Mouse (Mus musculus) layer of hippocampus, adult 2 months (tissue): ENCODE results near the gene Trappc3. TPM values are rescaled to one million over a fixed set of nuclear protein-coding genes. Genes with fewer than 3 reads are reported as not detected.

ENCODE experiments used
- DNase-seq, 2 experiments: peaks; one replicate each; pipeline ENCODE4 v3.0.0; 2022; ENCODE audit warnings: low spot score in 2 of 2
- H3K27ac ChIP-seq: fragments of 200-600 bp; 2 replicates; pipeline ENCODE4 v1.8.1; 2022
- H3K4me3 ChIP-seq: fragments of 200-600 bp; 2 replicates; pipeline ENCODE4 v1.8.1; 2022; ENCODE audit warnings: mild to moderate bottlenecking
- CTCF ChIP-seq: fragments of 200-600 bp; conservative IDR thresholded peaks from 2 replicates; pipeline ENCODE4 v1.8.1; 2022; ENCODE audit warnings: antibody characterized with exemption, mild to moderate bottlenecking, moderate library complexity
- total RNA-seq, 2 experiments: library from RNA; stranded (reverse); gene quantifications; 2 replicates each; pipeline ENCODE4 v1.2.3; 2021

Gene Trappc3
- total RNA-seq, 2 experiments from 2014 or later, result 85.4 to 90.5 TPM

DNA sequence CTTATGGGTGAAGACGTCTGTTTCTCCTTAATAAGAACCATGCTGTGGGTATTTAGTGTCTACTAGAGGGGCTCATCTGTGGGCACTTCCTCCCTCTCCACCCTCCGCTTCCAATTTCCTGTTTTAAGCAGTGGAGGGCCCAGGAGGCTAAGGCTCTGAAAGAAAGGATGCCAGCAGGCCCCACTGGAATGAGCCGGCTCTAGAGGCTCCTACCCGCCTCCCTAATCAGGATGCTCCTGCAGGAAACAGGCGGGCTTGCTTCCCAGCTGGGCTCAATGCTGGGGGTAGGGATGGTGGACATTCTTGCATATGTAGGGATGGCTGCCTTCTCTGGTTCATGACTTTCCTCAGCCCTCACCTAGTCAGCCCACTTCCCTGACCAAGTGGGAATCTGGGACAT, 51.1 kb downstream of the Trappc3 start:
- no peak overlapping the region for H3K27ac ChIP-seq

DNA sequence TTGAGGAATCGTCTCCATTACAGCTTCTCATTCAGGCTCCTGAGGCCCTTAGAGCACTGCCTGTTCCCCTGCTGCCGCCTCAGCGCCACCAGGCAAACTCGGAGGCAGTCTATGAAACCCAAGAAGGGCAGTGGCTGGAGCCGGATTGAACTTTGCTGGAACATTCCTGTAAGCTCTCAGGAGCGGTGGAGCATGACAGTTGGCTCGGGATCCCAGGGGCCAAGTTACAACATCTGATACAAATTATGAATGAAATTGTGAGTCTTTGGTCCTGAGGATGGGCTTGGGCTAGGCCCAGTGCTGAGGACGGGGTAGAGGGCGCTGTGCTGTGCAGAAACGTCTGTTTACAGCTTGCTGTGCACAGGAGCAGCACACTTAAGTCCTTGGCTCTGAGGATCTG, 52.3 kb downstream of the Trappc3 start:
- TF ChIP-seq CTCF, result no peak
- no peak overlapping the region for H3K27ac ChIP-seq

More for the DNA sequence above, 51.1 kb downstream of the Trappc3 start:
- no peak for TF ChIP-seq CTCF
- no peak overlapping the region for H3K4me3 ChIP-seq
- DNase-seq, result no peak

DNA sequence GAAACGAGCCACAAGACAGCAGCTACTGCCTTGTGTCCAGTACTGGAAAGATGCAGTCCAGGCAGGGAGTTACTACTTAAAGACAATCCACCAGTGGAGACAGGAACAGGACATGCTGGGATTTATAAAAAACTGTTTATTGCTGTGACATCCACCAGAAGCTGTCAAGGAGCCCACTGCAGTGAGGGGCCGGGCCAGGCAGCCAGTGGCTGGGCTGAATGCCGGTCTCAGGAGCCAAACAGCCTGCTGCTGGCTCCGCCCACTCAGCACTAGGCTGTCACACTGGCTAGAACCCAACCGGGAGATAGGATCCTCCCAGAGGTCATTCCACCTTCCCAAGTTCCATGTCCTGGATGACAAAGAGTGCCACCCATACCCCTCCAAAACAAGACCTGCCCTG, 53.8 kb downstream of the Trappc3 start:
- no peak for TF ChIP-seq CTCF
- Histone ChIP-seq H3K27ac (peak overlapping the region; percentile 59), H3K4me3 (no peak overlapping the region)
- DNase-seq, result no peak

More for the DNA sequence above, 52.3 kb downstream of the Trappc3 start:
- DNase-seq, result no peak
- no peak overlapping the region for H3K4me3 ChIP-seq

DNA sequence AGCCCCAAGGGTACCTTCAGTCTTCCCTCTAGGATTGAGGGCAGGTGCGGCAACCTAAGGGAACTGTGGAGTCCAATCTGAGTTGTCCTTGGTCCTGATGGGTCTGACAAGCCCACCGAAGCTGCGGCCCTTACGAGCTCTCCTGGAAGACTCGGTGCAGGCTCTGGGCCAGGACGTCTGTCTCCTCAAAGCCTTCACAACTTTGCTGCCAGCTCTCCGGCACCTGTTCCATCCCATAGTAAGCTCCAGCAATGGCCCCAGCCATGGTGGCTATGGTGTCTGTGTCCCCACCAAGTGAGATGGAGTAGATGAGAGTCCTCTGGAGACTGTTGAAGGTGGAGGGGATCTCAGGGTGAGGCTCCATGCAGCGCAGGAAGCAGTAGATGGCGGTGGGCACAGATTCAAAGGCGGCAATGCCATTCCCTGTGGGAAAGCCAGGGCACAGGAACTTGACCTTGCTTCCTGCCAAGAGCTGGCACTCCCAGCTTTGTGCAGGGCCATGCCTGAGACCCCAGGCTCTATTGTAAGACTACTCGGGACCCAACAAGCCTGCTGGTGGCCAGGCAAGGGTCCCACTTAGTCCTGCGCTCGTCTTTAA, 54.4 kb downstream of the Trappc3 start:
- Histone ChIP-seq H3K27ac (peak overlapping the region; percentile 59; the same call in 1 of the 2 replicates), H3K4me3 (no peak overlapping the region)
- TF ChIP-seq CTCF, result no peak
- DNase-seq, result no peak

DNA sequence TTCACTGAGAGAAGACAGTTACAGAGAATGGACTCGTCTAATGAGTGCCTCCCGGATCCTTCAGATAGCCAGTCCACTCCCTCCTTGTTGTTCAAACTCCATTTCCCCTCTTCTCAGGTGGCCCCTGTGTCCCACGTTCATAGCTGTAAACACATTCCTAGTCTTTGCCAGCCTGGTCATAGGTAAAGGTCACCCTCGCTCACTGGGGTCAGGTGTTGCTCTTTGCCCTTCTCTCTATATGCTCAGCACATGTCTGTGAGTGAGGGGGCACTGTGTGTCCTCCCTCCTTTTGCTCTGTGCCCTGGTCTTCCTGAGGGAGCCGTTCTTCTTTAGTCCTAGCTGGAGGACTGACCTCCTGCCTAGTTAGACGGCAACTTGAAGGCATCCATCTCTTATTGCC, 57.7 kb downstream of the Trappc3 start:
- no peak for DNase-seq
- Histone ChIP-seq H3K27ac (no peak overlapping the region), H3K4me3 (no peak overlapping the region)
- TF ChIP-seq CTCF, result no peak

DNA sequence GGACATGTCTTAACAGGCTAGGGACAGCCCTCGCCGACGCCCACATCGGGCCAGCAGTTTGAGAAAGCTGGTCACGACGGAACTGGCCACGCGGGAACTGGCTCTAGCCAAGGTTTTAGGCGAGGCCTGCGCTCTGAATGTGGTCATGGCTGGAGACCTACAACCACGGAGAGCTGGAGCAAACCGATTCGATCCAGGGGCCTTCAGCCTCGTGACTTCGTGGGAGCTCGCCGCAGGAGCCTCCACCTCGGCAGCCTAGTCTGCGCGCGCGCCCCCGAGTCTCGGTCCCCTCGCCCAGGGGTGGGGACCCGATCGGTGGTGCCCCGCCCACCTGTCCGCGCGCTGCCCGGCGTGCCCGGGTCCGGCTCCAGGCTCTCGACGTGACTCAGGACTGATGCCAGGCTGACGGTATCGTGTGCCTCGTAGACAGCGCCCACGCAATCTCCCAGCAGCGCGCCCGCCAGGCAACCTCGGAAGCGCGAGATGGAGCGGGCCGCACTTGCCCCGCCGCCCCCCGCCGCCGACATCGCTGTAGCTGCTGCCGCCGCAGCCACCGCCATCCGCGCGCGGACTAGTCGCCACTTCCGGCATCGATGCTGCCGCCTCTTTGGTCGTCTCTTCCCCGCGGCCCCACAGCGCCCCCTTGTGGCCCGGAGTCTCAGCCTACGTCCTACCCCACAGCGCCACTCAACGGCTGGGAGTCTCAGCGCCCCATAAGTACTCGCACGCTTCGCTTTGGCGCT, 59.2 kb downstream of the Trappc3 start, which contains the start of gene Adprhl2:
Gene Adprhl2 (minus strand): TSS at position 593 of the 743 bp plus-strand sequence.
- H3K4me3 ChIP-seq, result peak within 1 kb of the TSS; percentile 97
- DNase-seq, result peak; percentile 97 to 100
- peak within 1 kb of the TSS; percentile 94 for H3K27ac ChIP-seq
- TF ChIP-seq CTCF, result peak; percentile 99

DNA sequence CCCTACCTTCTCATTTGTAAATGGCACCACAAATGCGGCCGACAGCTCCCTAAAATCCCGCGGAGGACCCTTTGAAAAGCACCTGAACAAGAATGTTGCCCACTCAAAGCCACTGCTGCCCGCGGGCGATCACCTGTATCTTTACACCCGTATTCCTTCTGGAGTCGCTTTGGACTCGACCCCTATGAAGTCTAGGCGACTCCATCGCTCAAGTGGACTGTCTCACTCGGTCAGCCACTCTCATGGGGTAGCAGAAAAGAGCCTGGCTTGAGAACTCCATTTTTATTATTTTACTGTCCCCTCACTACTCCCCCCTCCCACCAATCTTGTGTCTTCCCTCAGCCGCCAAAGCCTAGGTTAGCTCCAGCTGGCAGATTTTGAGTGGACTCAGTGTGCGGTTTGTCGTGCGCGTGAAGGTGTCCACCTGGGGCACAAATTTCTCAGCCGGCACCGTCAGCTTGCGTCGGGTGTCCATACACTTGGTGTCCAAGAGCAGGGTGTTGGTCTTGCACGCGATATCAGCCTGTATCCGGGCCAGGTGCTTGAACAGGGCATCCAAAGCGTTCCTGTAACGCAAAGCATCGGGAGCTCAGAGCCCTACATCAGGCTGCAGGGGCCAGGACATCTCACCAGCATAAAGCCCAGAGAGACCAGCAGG, 59.9 kb downstream of the Trappc3 start:
- no peak for DNase-seq

DNA sequence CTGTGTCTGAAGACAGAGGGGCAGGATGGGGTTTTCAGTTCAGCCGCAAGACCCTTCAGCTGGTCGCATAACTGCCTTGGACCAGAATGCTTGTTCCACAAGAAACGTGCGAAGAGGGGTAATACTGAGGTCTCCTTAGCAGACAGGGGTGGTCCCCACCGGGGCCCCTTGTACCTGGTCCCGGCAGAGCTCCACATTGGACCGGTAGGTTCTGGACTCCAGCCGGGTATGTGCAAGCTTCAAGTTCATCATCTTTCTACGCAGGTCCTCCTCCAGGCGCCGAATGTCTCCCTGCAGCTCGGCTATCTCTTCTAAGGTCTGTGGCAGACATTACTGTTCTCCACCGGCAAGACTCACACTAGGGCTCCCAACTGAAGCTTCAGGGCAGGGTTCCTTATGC, 60.5 kb downstream of the Trappc3 start:
- no peak for TF ChIP-seq CTCF
- Histone ChIP-seq H3K27ac (no peak overlapping the region), H3K4me3 (no peak overlapping the region)
- no peak for DNase-seq

More for the DNA sequence above, 59.9 kb downstream of the Trappc3 start:
- Histone ChIP-seq H3K4me3 (peak overlapping the region; percentile 97), H3K27ac (peak overlapping the region; percentile 94; the same call in 1 of the 2 replicates)
- no peak for TF ChIP-seq CTCF

DNA sequence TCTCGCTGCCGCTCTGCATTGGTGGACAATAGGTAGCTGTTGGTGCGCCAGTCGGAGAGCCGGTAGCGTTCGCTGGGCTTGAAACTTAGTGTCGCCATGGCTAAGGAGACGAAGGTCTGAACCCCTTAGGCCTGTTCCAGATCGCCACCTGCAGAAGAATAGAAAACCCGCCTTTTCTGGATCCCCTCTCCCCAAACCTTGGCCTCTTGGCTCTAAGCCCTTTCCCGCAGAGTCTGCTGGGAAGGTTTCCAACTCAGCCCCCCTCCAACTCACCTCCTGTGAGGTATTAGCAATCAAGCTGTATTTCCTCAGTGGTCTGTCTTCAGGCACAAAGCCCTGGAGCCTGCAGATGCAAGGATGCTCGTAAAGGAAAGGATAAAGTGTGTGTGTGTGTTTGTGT, 62.7 kb downstream of the Trappc3 start:
- Histone ChIP-seq H3K4me3 (no peak overlapping the region), H3K27ac (no peak overlapping the region)
- no peak for DNase-seq
- no peak for TF ChIP-seq CTCF

DNA sequence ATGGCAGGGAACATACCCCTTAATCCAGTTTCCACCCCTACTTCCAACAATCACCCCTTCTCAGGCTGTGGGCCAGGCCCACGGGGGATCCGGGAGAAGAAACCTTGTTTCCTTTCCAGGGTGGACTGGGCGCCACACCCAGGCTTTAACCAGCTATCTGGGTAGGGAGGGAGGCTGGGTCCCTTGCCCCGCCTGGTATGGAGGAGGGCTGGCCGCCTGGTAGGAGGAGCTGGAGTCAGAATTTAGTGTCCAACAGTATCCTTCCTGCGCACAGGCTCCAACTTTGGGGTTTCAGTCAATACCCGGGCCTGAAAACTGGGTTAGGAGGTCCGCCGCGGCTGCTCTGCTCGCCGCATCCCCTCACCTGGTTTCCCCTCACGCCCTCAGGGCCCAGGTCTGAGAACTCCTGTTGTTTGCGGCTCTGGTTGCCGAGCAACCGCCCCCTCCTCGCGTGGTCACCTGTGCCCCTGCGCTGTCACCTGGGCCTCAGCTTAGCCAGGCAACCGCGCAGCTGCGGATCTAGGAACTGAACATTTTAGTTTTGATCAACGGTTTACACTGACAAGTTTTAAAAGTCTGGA, 63.2 kb downstream of the Trappc3 start, which contains the start of gene Tekt2:
Gene Tekt2 (minus strand): TSS at position 408 of the 581 bp plus-strand sequence.
- no peak for DNase-seq
- no peak for TF ChIP-seq CTCF
- Histone ChIP-seq H3K27ac (no peak within 1 kb of the TSS), H3K4me3 (no peak within 1 kb of the TSS)

Other genes starting within 250 kb of the Trappc3 start
- gene Csf3r, start 237.8 kb upstream of the Trappc3 start, total RNA-seq, result 1 to 10 TPM; 4.7 to 6.6 TPM
- gene Mrps15, start 215.4 kb upstream of the Trappc3 start, total RNA-seq, result 10 to 100 TPM; 46.2 to 48.6 TPM
- 10 to 100 TPM; 41.1 to 44.5 TPM for gene Oscp1, start 203.8 kb upstream of the Trappc3 start, total RNA-seq
- gene Lsm10, start 165.7 kb upstream of the Trappc3 start, total RNA-seq, result 10 to 100 TPM; 13.4 to 13.8 TPM
- 10 to 100 TPM; 24.8 to 26.6 TPM for gene Stk40, start 158.4 kb upstream of the Trappc3 start, total RNA-seq
- 1 to 10 TPM; 3.3 to 3.6 TPM for gene Eva1b, start 114.6 kb upstream of the Trappc3 start, total RNA-seq
- under 1 TPM; 0.59 to 0.81 TPM for gene Sh3d21, start 98.8 kb upstream of the Trappc3 start, total RNA-seq
- 100 to 1,000 TPM; 150 to 166 TPM for gene Thrap3, start 59.6 kb upstream of the Trappc3 start, total RNA-seq
- gene Map7d1, start 6.0 kb upstream of the Trappc3 start, total RNA-seq, result 100 to 1,000 TPM; 246 to 249 TPM
- 1 to 10 TPM; 1.2 to 1.5 TPM for gene Col8a2, start 24.5 kb downstream of the Trappc3 start, total RNA-seq
- 10 to 100 TPM; 32.2 to 33.0 TPM for gene Adprhl2, start 59.4 kb downstream of the Trappc3 start, total RNA-seq
- gene Tekt2, start 63.4 kb downstream of the Trappc3 start, total RNA-seq, result 1 to 10 TPM; 1.3 to 1.6 TPM
- 10 to 100 TPM; 39.3 to 50.5 TPM for gene Ago3, start 167.2 kb downstream of the Trappc3 start, total RNA-seq
- gene Ago1, start 206.3 kb downstream of the Trappc3 start, total RNA-seq, result 10 to 100 TPM; 63.1 to 64.0 TPM